Mouse (Mus musculus): ENCODE data around the gene Akain1.

- TF ChIP-seq CTCF (IDR thresholded peaks at IDR 0.05; ENCODE audit: extremely low read depth, insufficient read length, insufficient replicate concordance, low read depth, low read length) (no peak), POLR2A (IDR thresholded peaks at IDR 0.05; ENCODE audit: low read depth, low read length) (no peak)
Measured at GRCm38 (mm10) chr17:69438486-69438885, 640 bp upstream of the Akain1 start.
